Mouse (Mus musculus) kidney, postnatal 25 days (tissue): ENCODE data around the gene Hist2h2be.
A peak's percentile ranks its signal among the peaks of the same experiment; 100 is the strongest.
"Not testable (repeated sequence)": the region's sequence is repeated elsewhere in the genome, so short reads cannot be mapped to it uniquely, and the experiment has no call there.

ENCODE experiments used
- DNase-seq, 2 experiments: peaks; one replicate each; pipeline ENCODE4 v3.0.0; 2021; ENCODE audit warnings: mixed read lengths in 2 of 2

The Hist2h2be gene

DNA sequence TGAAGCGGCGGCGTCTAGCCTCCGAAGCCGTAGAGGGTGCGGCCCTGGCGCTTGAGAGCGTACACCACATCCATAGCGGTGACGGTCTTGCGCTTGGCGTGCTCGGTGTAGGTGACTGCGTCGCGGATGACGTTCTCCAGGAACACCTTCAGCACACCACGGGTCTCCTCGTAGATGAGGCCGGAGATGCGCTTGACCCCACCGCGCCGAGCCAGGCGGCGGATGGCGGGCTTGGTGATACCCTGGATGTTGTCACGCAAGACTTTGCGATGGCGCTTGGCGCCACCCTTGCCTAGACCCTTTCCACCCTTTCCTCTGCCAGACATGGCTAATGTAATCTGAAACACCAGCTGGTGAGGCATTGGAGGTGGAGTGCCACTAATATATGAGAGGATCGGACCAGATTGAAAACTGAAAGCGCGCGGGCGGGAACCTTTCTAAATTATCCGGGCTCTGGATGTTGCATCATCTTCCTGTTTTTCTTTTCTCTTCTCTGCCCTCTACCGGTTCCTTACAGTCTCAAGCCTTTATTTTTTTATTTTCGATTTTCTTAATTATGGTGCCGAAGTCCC lies 42.1 kb downstream of the Hist2h2be start, which contains the start of gene Hist2h4:
Gene Hist2h4, minus strand, starts transcription at position 333 of the 572 bp plus-strand sequence.
- DNase-seq = peak; percentile 95 to 96

- DNase-seq = peak; percentile 41 to 67
Observed at GRCm38 (mm10) chr3:96263558-96264403, 42.9 kb downstream of the Hist2h2be start.

DNA sequence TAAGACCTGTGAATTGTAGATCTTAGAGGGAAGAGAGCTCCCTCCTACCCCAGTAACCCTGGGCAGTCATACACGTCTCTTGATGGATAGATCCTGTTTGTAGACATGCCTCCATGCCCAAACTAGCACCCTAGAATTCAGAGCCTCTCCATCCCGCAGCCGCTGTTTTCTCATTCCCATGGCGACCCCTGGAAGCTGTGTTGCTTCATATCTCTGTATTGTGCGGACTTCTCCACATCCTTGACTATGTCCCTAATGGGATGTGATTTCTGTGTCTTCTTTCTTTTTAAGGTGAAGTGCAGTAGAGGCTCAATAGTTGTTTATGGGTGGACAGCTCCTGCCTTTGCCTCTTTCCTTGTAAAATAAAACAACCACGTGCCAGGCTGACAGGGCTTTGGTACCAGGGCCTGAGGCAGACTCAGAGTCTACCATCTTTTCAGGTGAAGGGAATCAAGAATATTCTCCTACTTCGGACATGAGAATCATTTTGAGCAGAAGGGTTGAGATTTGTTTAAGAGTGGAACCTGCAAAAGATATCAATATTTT lies 43.6 kb downstream of the Hist2h2be start:
- DNase-seq = no peak

DNA sequence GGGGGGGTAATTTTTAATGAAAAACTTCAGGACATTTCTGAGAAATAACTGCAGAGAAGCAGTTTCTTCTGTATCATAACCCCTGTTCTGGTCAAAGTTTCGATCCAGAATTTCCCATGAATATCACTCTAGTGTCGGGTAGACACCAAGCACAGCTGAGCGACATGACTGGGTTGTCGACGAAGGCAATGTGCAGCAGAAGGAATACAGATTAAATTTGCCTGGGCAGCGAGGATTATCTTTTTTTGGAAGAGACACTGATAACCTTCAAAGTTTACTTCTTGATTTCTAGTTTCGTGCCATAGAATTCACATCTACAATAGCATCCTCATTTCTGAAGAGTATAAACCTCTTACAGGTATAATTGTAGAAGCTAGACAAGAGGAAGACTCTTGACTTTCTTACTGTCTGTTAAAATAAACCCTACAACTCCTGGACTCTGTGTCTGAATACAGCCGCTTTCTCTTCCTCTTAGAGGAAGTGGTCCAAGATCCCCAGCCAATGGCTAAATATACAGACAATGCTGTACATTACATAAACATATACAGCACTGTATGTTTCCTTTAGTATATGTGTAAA lies 45.3 kb downstream of the Hist2h2be start:
- DNase-seq = no peak

DNA sequence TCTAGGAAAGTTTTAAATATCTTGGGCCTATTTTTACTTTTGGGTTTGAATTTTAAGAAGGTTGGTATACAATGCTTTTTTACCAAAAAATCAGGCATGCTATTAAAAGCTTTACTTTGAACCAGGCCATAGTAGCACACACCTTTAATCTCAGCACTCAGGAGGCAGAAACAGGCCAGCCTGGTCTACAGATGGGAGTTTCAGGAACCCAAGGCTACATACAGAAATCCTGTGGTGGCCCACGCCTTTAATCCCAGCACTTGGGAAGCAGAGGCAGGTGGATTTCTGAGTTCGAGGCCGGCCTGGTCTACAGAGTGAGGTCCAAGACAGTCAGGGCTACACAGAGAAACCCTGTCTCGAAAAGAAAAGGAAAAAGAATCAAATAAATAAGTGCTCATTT lies 46.6 kb downstream of the Hist2h2be start:
- DNase-seq = no peak

DNA sequence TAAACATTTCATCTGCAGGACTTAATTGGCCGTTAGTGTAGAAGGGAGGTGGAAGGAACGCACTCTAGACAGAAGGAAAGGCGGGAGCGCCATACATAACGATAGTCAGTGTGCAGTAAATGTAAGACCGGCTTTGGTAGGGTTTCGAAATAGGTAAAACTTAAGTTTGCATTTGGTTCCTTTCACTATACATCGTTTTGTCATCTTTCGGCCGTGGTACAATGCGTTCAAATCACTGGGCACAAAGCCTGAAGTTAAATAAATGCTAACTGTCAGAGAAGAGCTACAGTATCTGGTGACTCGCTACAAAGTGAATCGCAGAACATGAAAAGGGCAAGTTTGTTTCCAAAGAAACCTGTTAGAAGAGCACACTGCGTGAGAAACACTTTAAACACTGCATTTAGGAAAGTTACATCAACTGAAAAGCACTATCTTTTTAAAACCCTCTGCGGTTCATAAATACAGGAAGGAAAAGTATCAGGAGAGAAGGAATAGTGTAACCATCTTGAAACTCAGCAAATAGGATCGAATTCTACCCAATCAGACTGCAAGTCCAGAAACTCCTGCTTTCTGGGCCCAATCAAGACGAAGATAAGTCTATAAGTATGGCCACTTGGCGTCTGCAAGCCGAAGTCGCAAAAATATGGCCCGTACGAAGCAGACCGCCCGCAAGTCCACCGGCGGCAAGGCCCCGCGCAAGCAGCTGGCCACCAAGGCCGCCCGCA lies 47.3 kb downstream of the Hist2h2be start, which contains the start of gene Hist2h3b:
Gene Hist2h3b, plus strand, starts transcription at position 604 of the 725 bp plus-strand sequence.
- peak; percentile 78 to 89 for DNase-seq

- not testable (repeated sequence) for DNase-seq
Observed at GRCm38 (mm10) chr3:96268776-96269378, 48.0 kb downstream of the Hist2h2be start.

DNA sequence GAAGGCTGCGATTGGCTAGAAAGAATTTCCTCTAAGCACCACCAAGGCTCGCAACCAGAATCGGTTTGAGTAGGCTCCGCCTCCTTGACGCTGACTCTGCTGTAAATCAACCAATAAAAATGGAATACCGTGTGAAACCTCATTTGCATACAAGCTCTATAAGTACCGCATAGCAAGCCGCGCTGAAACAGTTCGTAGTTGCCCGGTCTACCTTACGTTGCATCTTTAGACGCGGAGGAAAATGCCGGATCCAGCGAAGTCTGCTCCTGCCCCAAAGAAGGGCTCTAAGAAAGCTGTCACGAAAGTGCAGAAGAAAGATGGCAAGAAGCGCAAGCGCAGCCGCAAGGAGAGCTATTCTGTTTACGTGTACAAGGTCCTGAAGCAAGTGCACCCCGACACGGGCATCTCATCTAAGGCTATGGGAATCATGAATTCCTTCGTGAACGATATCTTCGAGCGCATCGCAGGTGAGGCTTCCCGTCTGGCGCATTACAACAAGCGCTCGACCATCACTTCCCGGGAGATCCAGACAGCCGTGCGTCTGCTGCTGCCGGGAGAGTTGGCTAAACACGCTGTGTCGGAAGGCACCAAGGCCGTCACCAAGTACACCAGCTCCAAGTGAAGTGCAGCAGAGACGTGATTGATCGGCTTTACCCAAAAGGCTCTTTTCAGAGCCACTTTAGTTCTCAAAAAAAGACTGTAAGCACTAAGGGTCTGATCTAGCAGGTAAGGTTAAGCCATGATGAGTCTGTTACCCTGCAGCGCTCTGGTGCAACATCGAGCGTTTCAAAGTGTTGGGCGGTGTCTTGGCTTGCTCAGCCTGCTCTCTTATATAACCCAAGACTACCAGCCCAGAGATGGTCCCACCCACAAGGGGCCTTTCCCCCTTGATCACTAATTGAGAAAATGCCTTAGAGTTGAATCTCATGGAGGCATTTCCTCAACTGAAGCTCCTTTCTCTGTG lies 48.9 kb downstream of the Hist2h2be start, which contains the start of gene Hist2h2bb:
Gene Hist2h2bb, plus strand, starts transcription at position 242 of the 964 bp plus-strand sequence.
- DNase-seq = peak; percentile 94 to 97
